Mouse (Mus musculus): ENCODE results near the gene Eif1. TPM values are rescaled to one million over a fixed set of nuclear protein-coding genes. Genes with fewer than 3 reads are reported as not detected.

Eif1 gene
- total RNA-seq, 1 experiment, result 322 TPM

- Histone ChIP-seq H3K4me1 (ENCODE audit: control insufficient read depth in 2 of 2, insufficient read depth in 2 of 2, low read length in 2 of 2, poor library complexity in 1 of 2) (peaks cover 0 to 6% of the 10 kb centered on the region in 2 experiments; a peak in 2 of 4 replicates), H3K36me3 (ENCODE audit: control insufficient read depth, insufficient read depth, low read length, poor library complexity, severe bottlenecking) (no peaks in the 10 kb centered on the region), H3K27ac (ENCODE audit: insufficient read depth, low read depth, low read length, poor library complexity, severe bottlenecking) (no peak overlapping the region), H3K9ac (ENCODE audit: insufficient read depth, low read depth, low read length, poor library complexity, severe bottlenecking) (no peak overlapping the region), H3K9me3 (ENCODE audit: control insufficient read depth, insufficient read depth, low read depth, low read length) (no peaks in the 10 kb centered on the region), H3K4me3 (ENCODE audit: insufficient read depth in 1 of 2, low read depth in 1 of 2, low read length in 2 of 2, poor library complexity in 1 of 2, severe bottlenecking in 1 of 2) (no peak overlapping the region)
- in situ Hi-C loops (cut with MboI; ENCODE audit: low sequenced_read_pairs in 2 of 2, unreplicated experiment in 2 of 2), result loop anchor here (5.0 to 25.0 kb wide), 6 partner anchors 88 to 906 kb away; partner anchors contain the start of genes Krt10 (in 1 of the 2) and Krt14 (in 1 of the 2)
- DNase-seq (ENCODE audit: low read depth, low spot score), result no peak
- TF ChIP-seq ZC3H11A (IDR thresholded peaks at IDR 0.05; ENCODE audit: borderline replicate concordance, low read depth, low read length) (no peak), CHD2 (IDR thresholded peaks at IDR 0.05; ENCODE audit: low read depth, low read length) (no peak), HCFC1 (IDR thresholded peaks at IDR 0.05; ENCODE audit: borderline replicate concordance, insufficient read depth, low read length) (no peak), MAFK (IDR thresholded peaks at IDR 0.05; ENCODE audit: insufficient read depth, low read depth, low read length) (no peak), ZNF384 (IDR thresholded peaks at IDR 0.05; ENCODE audit: low read depth, low read length) (no peak)
Observed at GRCm38 (mm10) chr11:100292884-100293283, 26.8 kb upstream of the Eif1 start.

- no peaks in the 10 kb centered on the region for H3K36me3 ChIP-seq (ENCODE audit: control insufficient read depth, insufficient read depth, low read length, poor library complexity, severe bottlenecking)
- peak; percentile 83 for DNase-seq (ENCODE audit: low read depth, low spot score)
- no peak overlapping the region for H3K4me3 ChIP-seq (ENCODE audit: insufficient read depth in 1 of 2, low read depth in 1 of 2, low read length in 2 of 2, poor library complexity in 1 of 2, severe bottlenecking in 1 of 2)
- H3K4me1 ChIP-seq (ENCODE audit: control insufficient read depth in 2 of 2, insufficient read depth in 2 of 2, low read length in 2 of 2, poor library complexity in 1 of 2), result peaks cover 0 to 6% of the 10 kb centered on the region in 2 experiments; a peak in 2 of 4 replicates
- H3K27ac ChIP-seq (ENCODE audit: insufficient read depth, low read depth, low read length, poor library complexity, severe bottlenecking), result no peak overlapping the region
- in situ Hi-C loops (cut with MboI; ENCODE audit: low sequenced_read_pairs in 2 of 2, unreplicated experiment in 2 of 2), result loop anchor here (5.0 to 25.0 kb wide), 6 partner anchors 91 to 908 kb away; partner anchors contain the start of genes Krt10 (in 1 of the 2) and Krt14 (in 1 of the 2)
- H3K9me3 ChIP-seq (ENCODE audit: control insufficient read depth, insufficient read depth, low read depth, low read length), result no peaks in the 10 kb centered on the region
- peak; percentile 97 for TF ChIP-seq ZC3H11A (IDR thresholded peaks at IDR 0.05; ENCODE audit: borderline replicate concordance, low read depth, low read length)
- TF ChIP-seq ZNF384 (IDR thresholded peaks at IDR 0.05; ENCODE audit: low read depth, low read length), result no peak
- TF ChIP-seq CHD2 (IDR thresholded peaks at IDR 0.05; ENCODE audit: low read depth, low read length), result no peak
- H3K9ac ChIP-seq (ENCODE audit: insufficient read depth, low read depth, low read length, poor library complexity, severe bottlenecking), result no peak overlapping the region
Observed at GRCm38 (mm10) chr11:100295308-100295707, 24.4 kb upstream of the Eif1 start.

GRCm38 (mm10) chr11:100297801-100298200 is 21.9 kb upstream of the Eif1 start:
- DNase-seq (ENCODE audit: low read depth, low spot score), result no peak
- H3K36me3 ChIP-seq (ENCODE audit: control insufficient read depth, insufficient read depth, low read length, poor library complexity, severe bottlenecking), result no peaks in the 10 kb centered on the region
- no peaks in the 10 kb centered on the region for H3K9me3 ChIP-seq (ENCODE audit: control insufficient read depth, insufficient read depth, low read depth, low read length)
- no peak overlapping the region for H3K9ac ChIP-seq (ENCODE audit: insufficient read depth, low read depth, low read length, poor library complexity, severe bottlenecking)
- peak overlapping the region; percentile 15 to 56; a peak in 2 of 4 replicates for H3K4me3 ChIP-seq (ENCODE audit: insufficient read depth in 1 of 2, low read depth in 1 of 2, low read length in 2 of 2, poor library complexity in 1 of 2, severe bottlenecking in 1 of 2)
- H3K4me1 ChIP-seq (ENCODE audit: control insufficient read depth in 2 of 2, insufficient read depth in 2 of 2, low read length in 2 of 2, poor library complexity in 1 of 2), result peaks cover 0 to 3% of the 10 kb centered on the region in 2 experiments; a peak in 2 of 4 replicates
- TF ChIP-seq ZNF384 (IDR thresholded peaks at IDR 0.05; ENCODE audit: low read depth, low read length) (no peak), HCFC1 (IDR thresholded peaks at IDR 0.05; ENCODE audit: borderline replicate concordance, insufficient read depth, low read length) (no peak), CHD2 (IDR thresholded peaks at IDR 0.05; ENCODE audit: low read depth, low read length) (no peak), MAFK (IDR thresholded peaks at IDR 0.05; ENCODE audit: insufficient read depth, low read depth, low read length) (no peak), ZC3H11A (IDR thresholded peaks at IDR 0.05; ENCODE audit: borderline replicate concordance, low read depth, low read length) (no peak)
- no peak overlapping the region for H3K27ac ChIP-seq (ENCODE audit: insufficient read depth, low read depth, low read length, poor library complexity, severe bottlenecking)
- in situ Hi-C loops (cut with MboI; ENCODE audit: low sequenced_read_pairs in 2 of 2, unreplicated experiment in 2 of 2), result loop anchor here (5.0 to 25.0 kb wide), 6 partner anchors 93 to 910 kb away; partner anchors contain the start of genes Krt10 (in 1 of the 2) and Krt14 (in 1 of the 2)

- TF ChIP-seq ZC3H11A (IDR thresholded peaks at IDR 0.05; ENCODE audit: borderline replicate concordance, low read depth, low read length), result peak; percentile 83
- TF ChIP-seq MAFK (IDR thresholded peaks at IDR 0.05; ENCODE audit: insufficient read depth, low read depth, low read length), result no peak
- no peak for TF ChIP-seq HCFC1 (IDR thresholded peaks at IDR 0.05; ENCODE audit: borderline replicate concordance, insufficient read depth, low read length)
- peak overlapping the region; percentile 15 to 56; a peak in 3 of 4 replicates for H3K4me3 ChIP-seq (ENCODE audit: insufficient read depth in 1 of 2, low read depth in 1 of 2, low read length in 2 of 2, poor library complexity in 1 of 2, severe bottlenecking in 1 of 2)
- in situ Hi-C loops (cut with MboI; ENCODE audit: low sequenced_read_pairs in 2 of 2, unreplicated experiment in 2 of 2), result loop anchor here (5.0 to 25.0 kb wide), 6 partner anchors 94 to 911 kb away; partner anchors contain the start of genes Krt10 (in 1 of the 2) and Krt14 (in 1 of the 2)
Observed at GRCm38 (mm10) chr11:100298274-100299036, 21.2 kb upstream of the Eif1 start.

More at GRCm38 (mm10) chr11:100298274-100299036, 21.2 kb upstream of the Eif1 start:
- H3K36me3 ChIP-seq (ENCODE audit: control insufficient read depth, insufficient read depth, low read length, poor library complexity, severe bottlenecking), result no peaks in the 10 kb centered on the region
- H3K9ac ChIP-seq (ENCODE audit: insufficient read depth, low read depth, low read length, poor library complexity, severe bottlenecking), result no peak overlapping the region
- peaks cover 0 to 3% of the 10 kb centered on the region in 2 experiments; a peak in 1 of 4 replicates for H3K4me1 ChIP-seq (ENCODE audit: control insufficient read depth in 2 of 2, insufficient read depth in 2 of 2, low read length in 2 of 2, poor library complexity in 1 of 2)
- no peaks in the 10 kb centered on the region for H3K9me3 ChIP-seq (ENCODE audit: control insufficient read depth, insufficient read depth, low read depth, low read length)
- no peak overlapping the region for H3K27ac ChIP-seq (ENCODE audit: insufficient read depth, low read depth, low read length, poor library complexity, severe bottlenecking)
- no peak for DNase-seq (ENCODE audit: low read depth, low spot score)

All from ES-E14 (cell line).